Mouse (Mus musculus): ENCODE measurements around the gene Pcbp3. TPM values are rescaled to one million over a fixed set of nuclear protein-coding genes. Genes with fewer than 3 reads are reported as not detected.

Pcbp3 gene
- total and polyA plus RNA-seq, 3 experiments, result not detected

DNA sequence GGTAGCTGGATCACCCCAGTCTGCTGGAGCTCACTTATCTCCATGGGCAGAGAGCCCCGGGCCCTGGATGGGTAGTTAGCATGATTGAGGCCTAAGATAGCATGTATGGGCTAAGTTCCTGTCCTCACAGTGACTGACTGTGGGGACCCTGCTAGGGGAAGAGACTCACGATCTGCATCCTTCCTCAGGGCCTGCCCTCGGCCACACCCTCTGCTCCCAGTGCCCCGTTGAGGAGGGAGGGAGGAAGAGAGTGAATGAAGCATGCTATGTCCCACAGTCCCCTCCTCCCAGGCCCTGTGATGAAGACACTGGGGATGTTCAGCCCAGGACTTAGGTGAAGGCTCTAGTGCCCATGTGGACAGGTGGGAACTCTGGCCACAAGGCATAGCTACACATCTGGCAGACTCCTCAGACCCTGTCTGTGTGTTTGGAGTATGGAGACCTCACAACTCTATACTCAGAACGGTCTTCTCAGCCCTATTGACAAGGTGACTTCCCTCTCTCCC lies 237.4 kb downstream of the Pcbp3 start:
- Histone ChIP-seq H3K36me3 (replicated peaks in 1 of 2; ENCODE audit: control insufficient read depth in 1 of 2, insufficient read depth in 1 of 2, low read length in 1 of 2) (no peaks in the 10 kb centered on the region), H3K27me3 (replicated peaks) (peaks cover 92% of the 10 kb centered on the region), H3K9ac (ENCODE audit: insufficient read depth, low read depth) (no peak overlapping the region), H3K4me1 (ENCODE audit: control insufficient read depth in 1 of 2, insufficient read depth in 2 of 2) (0 out of 4 replicates have a peak, but pooled peaks cover 0 to 2% of the 10 kb centered on the region in 2 experiments), H3K9me3 (replicated peaks; ENCODE audit: low read length) (no peaks in the 10 kb centered on the region), H3K4me2 (ENCODE audit: insufficient read depth, low read depth, poor library complexity, severe bottlenecking) (no peak overlapping the region), H3K27ac (ENCODE audit: insufficient read depth, low read depth) (no peak overlapping the region), H3K4me3 (replicated peaks in 1 of 3; ENCODE audit: low read depth in 2 of 3, low read length in 2 of 3, poor library complexity in 1 of 3) (no peak overlapping the region), H3K79me2 (replicated peaks; ENCODE audit: control insufficient read depth, extremely low read depth, insufficient read depth, poor library complexity, severe bottlenecking) (no peaks in the 10 kb centered on the region)
- no peak for DNase-seq (ENCODE audit: extremely low read depth)
- no peak for TF ChIP-seq HCFC1 (IDR thresholded peaks at IDR 0.05; ENCODE audit: low read depth, low read length)
- no peak for TF ChIP-seq EP300 (IDR thresholded peaks at IDR 0.05; ENCODE audit: low read length)
- no peak for TF ChIP-seq POLR2AphosphoS2 (IDR thresholded peaks at IDR 0.05; ENCODE audit: low read depth, low read length)
- TF ChIP-seq POLR2A (IDR thresholded peaks at IDR 0.05; ENCODE audit: low read depth, low read length), result no peak
- TF ChIP-seq GABPA (IDR thresholded peaks at IDR 0.05; ENCODE audit: insufficient replicate concordance, low read depth, low read length), result no peak
- no peak for TF ChIP-seq USF1 (IDR thresholded peaks at IDR 0.05; ENCODE audit: low read depth, low read length)
- no peak for TF ChIP-seq MAZ (IDR thresholded peaks at IDR 0.05; ENCODE audit: low read depth, low read length)
- TF ChIP-seq SIN3A (IDR thresholded peaks at IDR 0.05; ENCODE audit: low read length), result no peak
- no peak for TF ChIP-seq ZNF384 (IDR thresholded peaks at IDR 0.05; ENCODE audit: low read depth, low read length)
- no peak for TF ChIP-seq ZKSCAN1 (IDR thresholded peaks at IDR 0.05; ENCODE audit: borderline replicate concordance, low read depth, low read length)
- TF ChIP-seq ELF1 (IDR thresholded peaks at IDR 0.05; ENCODE audit: low read depth, low read length), result no peak
- no peak for TF ChIP-seq ZMIZ1 (IDR thresholded peaks at IDR 0.05; ENCODE audit: low read depth, low read length)
- dilution Hi-C loops (cut with MboI; ENCODE audit: extremely low pct_ligation_motif_present, extremely low pct_unique_long_range_greater_than_20kb, low sequenced_read_pairs) (no loop called here), in situ Hi-C loops (cut with MboI; ENCODE audit: low pct_ligation_motif_present, low pct_unique_long_range_greater_than_20kb, low sequenced_read_pairs) (no loop called here)

- Histone ChIP-seq H3K27me3 (replicated peaks) (peaks cover 89% of the 10 kb centered on the region), H3K4me1 (ENCODE audit: control insufficient read depth in 1 of 2, insufficient read depth in 2 of 2) (0 out of 4 replicates have a peak, but pooled peaks cover 0 to 2% of the 10 kb centered on the region in 2 experiments), H3K36me3 (replicated peaks in 1 of 2; ENCODE audit: control insufficient read depth in 1 of 2, insufficient read depth in 1 of 2, low read length in 1 of 2) (no peaks in the 10 kb centered on the region), H3K4me3 (replicated peaks in 1 of 3; ENCODE audit: low read depth in 2 of 3, low read length in 2 of 3, poor library complexity in 1 of 3) (no peak overlapping the region), H3K9ac (ENCODE audit: insufficient read depth, low read depth) (no peak overlapping the region), H3K79me2 (replicated peaks; ENCODE audit: control insufficient read depth, extremely low read depth, insufficient read depth, poor library complexity, severe bottlenecking) (no peaks in the 10 kb centered on the region), H3K27ac (ENCODE audit: insufficient read depth, low read depth) (no peak overlapping the region), H3K9me3 (replicated peaks; ENCODE audit: low read length) (no peaks in the 10 kb centered on the region), H3K4me2 (ENCODE audit: insufficient read depth, low read depth, poor library complexity, severe bottlenecking) (no peak overlapping the region)
- in situ Hi-C loops (cut with MboI; ENCODE audit: low pct_ligation_motif_present, low pct_unique_long_range_greater_than_20kb, low sequenced_read_pairs) (no loop called here), dilution Hi-C loops (cut with MboI; ENCODE audit: extremely low pct_ligation_motif_present, extremely low pct_unique_long_range_greater_than_20kb, low sequenced_read_pairs) (no loop called here)
- TF ChIP-seq MAX (IDR thresholded peaks at IDR 0.05; ENCODE audit: low read length) (no peak), MEF2A (IDR thresholded peaks at IDR 0.05; ENCODE audit: borderline replicate concordance, low read depth, low read length) (no peak), ELF1 (IDR thresholded peaks at IDR 0.05; ENCODE audit: low read depth, low read length) (no peak), CHD1 (IDR thresholded peaks at IDR 0.05; ENCODE audit: low read depth, low read length) (no peak), TBP (conservative IDR thresholded peaks at IDR 0.05; ENCODE audit: low read depth, low read length) (no peak), ZNF384 (IDR thresholded peaks at IDR 0.05; ENCODE audit: low read depth, low read length) (no peak), BHLHE40 (IDR thresholded peaks at IDR 0.05; ENCODE audit: low read depth, low read length) (no peak), TCF12 (IDR thresholded peaks at IDR 0.05; ENCODE audit: low read depth, low read length) (no peak), ZKSCAN1 (IDR thresholded peaks at IDR 0.05; ENCODE audit: borderline replicate concordance, low read depth, low read length) (no peak), E2F4 (IDR thresholded peaks at IDR 0.05; ENCODE audit: insufficient replicate concordance, low read depth, low read length) (no peak), UBTF (IDR thresholded peaks at IDR 0.05; ENCODE audit: low read depth, low read length) (no peak), JUND (conservative IDR thresholded peaks at IDR 0.05; ENCODE audit: low read depth, low read length) (no peak), KAT2A (IDR thresholded peaks at IDR 0.05; ENCODE audit: insufficient replicate concordance, low read length) (no peak), RAD21 (IDR thresholded peaks at IDR 0.05; ENCODE audit: low read depth, low read length) (no peak)
- no peak for DNase-seq (ENCODE audit: extremely low read depth)
Measured at GRCm38 (mm10) chr10:76722751-76723450, 238.8 kb downstream of the Pcbp3 start.

All from CH12.LX (cell line).